Mouse (Mus musculus) intestine, postnatal 0 days (tissue): Measurements from ENCODE around the gene Rassf5. TPM values are rescaled to one million over a fixed set of nuclear protein-coding genes. Genes with fewer than 3 reads are reported as not detected.
A peak's percentile ranks its signal among the peaks of the same experiment; 100 is the strongest.

Source experiments
- ATAC-seq: fragments of 200-750 bp; cut with Nextera tagmentation; 2 replicates; pipeline ENCODE4 v1.8.0; 2017; ENCODE audit warnings: mild to moderate bottlenecking, moderate TSS enrichment, moderate library complexity
- H3K27ac ChIP-seq: fragments of 300-500 bp; sonication (generic); 2 replicates; pipeline ENCODE4 v1.5.1; 2014; ENCODE audit warnings: mild to moderate bottlenecking, low read depth, low read length, moderate library complexity
- H3K27me3 ChIP-seq: fragments of 300-500 bp; sonication (generic); replicated peaks from 2 replicates; pipeline ENCODE4 v1.6.1; 2014; ENCODE audit warnings: low read length, mixed read lengths; ENCODE audit not compliant: control insufficient read depth, insufficient read depth
- H3K36me3 ChIP-seq: fragments of 300-500 bp; sonication (generic); 2 replicates; pipeline ENCODE4 v1.6.1; 2014; ENCODE audit warnings: mild to moderate bottlenecking, moderate library complexity; ENCODE audit not compliant: control insufficient read depth, insufficient read depth
- H3K4me1 ChIP-seq: fragments of 300-500 bp; sonication (generic); replicated peaks from 2 replicates; pipeline ENCODE4 v1.6.1; 2014; ENCODE audit warnings: antibody characterized with exemption, low read length, mixed read lengths; ENCODE audit not compliant: control insufficient read depth, insufficient read depth
- H3K4me2 ChIP-seq: fragments of 300-500 bp; sonication (generic); replicated peaks from 2 replicates; pipeline ENCODE4 v1.6.1; 2014; ENCODE audit warnings: low read depth, mild to moderate bottlenecking, moderate library complexity
- H3K4me3 ChIP-seq: fragments of 300-500 bp; sonication (generic); 2 replicates; pipeline ENCODE4 v1.5.1; 2014; ENCODE audit warnings: low read depth, low read length
- H3K9ac ChIP-seq: fragments of 300-500 bp; sonication (generic); 2 replicates; pipeline ENCODE4 v1.6.1; 2014; ENCODE audit warnings: mild to moderate bottlenecking, low read depth, low read length
- H3K9me3 ChIP-seq: fragments of 300-500 bp; sonication (generic); 2 replicates; pipeline ENCODE4 v1.6.1; 2016; ENCODE audit warnings: mixed run types; ENCODE audit not compliant: control insufficient read depth
- CTCF ChIP-seq: sonication (generic); IDR thresholded peaks from 2 replicates; pipeline ENCODE4 v1.5.1; 2016; ENCODE audit warnings: low read depth, mild to moderate bottlenecking, control low read depth, antibody characterized with exemption, moderate library complexity
- WGBS: fragments of 180-500 bp; shearing (Covaris S2); extraction: QIAGEN DNeasy Blood & Tissue Kit; methylation state at CpG from one replicate; pipeline ENCODE4 v1.1.7; 2014; 5-methylcytosine and 5-hydroxymethylcytosine counted together
- polyA plus RNA-seq: library from polyadenylated mRNA; unstranded; fragments of >200 nt; fragmentation: Nextera tagmentation; extraction: Ambion mirVana; gene quantifications from 2 replicates; pipeline ENCODE4 v1.2.1, GENCODE M21; 2015

Gene Rassf5
- polyA plus RNA-seq, 1 experiment from 2014 or later = 6.4 TPM

DNA sequence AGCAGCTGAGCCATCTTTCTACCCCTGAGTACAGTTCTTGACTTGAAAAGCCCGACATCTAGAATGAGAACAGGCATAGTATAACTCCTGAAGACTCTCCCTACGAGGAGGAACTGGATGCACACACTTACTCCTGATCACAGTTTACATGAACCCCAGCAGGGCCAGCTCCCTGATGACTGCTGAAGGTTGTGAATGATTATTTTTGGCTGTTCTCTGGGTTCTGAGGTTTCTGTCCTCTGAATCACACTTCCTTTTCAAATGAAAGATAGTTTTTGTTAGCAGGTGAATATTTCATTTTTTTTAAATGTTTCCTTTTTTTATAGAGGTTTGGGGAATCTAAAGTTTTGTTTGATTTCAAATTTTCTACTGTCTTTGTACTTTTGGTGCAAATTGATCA, 103.6 kb downstream of the Rassf5 start:
- Histone ChIP-seq H3K27ac (no peak overlapping the region), H3K4me1 (no peaks in the 10 kb centered on the region), H3K27me3 (no peaks in the 10 kb centered on the region), H3K9ac (no peak overlapping the region), H3K9me3 (no peaks in the 10 kb centered on the region), H3K4me3 (no peak overlapping the region), H3K36me3 (no peaks in the 10 kb centered on the region), H3K4me2 (no peak overlapping the region)
- WGBS = 50% methylated on average over 2 of the region's 2 CpGs
- TF ChIP-seq CTCF = no peak
- ATAC-seq = no peak

DNA sequence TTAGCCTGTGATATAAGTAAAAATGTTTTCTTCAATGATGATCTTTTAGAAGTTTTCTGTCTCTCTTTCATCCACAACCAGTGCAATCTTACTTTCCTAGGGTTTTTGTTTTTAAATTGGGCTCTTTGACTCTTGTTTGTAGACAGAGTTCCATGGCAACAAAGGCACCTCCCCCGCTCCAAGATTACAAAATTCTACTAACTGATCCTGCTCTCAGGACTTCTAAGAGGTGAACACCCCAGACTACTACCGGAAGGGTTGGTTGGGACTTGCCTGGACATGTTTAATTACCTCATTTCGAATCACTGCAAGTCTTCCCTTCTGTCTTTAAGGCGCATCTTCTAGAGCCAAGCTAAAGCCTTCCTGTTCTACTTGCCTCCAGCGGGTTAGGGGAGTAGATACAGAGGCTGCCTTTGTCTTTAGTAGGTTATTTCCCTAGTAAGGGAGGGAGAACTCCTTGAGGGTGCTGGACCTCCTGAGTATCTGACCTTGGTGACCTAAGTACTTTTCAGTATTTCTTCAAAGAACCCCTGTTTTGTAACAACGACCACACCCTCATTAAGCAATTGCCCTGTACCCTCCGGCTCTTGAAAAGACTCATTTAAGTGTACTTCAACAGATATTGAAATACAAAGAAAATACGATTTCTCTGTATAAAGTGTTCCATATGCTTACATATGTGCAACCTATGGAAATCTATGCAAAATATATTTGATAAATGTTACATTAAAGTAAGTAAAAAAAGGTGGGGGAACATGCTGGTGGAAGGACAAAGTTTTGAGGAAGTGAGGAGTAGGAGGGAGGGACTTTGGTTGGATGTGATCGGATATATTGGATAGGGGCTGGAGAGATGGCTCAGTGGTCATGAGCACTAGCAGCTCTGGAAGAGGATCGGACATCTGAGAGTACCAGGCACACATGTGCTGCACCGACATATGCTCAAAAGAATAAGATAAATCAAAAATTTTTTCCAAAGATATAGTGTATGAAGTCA, 105.7 kb downstream of the Rassf5 start:
- 56% methylated on average over 11 of the region's 11 CpGs for WGBS

DNA sequence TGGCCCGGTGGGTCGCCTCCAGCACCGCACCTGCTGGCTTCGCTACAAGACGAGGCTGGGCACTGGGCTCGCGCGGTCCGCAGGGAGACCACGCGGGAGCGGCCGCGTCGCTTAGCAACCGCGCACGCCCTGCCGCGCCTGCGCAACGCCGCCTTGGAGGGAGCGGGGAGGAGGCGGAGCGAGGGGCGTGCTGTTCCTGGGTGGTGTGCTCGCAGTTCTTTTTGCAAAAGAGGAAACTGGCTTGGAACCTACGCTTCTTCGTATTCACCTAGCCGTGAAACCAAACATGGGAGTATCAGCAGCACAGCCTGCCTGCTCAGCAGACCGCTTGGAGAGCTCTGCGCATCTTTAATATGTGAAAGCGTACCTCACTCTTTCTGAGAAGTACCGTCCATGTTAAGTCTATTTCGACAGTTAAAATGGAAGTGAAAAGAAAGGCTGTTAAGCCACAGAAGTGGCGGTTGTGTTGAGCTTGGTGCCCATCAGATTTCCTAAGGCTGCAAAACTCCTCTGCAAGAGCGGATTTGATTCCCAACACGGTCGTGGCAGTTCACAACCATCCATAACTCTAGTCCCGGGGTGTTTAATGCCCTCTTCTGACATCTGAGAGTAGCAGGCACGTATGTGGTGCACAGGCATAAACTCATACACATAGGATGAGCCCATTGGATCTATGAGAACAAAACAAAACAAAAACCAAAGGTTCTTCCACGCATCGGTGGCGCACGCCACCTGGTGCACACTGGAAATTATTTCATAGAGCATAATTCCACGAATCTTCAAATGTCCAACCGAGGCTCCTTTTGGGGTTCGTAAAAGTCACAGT, 106.7 kb downstream of the Rassf5 start, which contains the start of gene Dyrk3:
TSS of gene Dyrk3 (minus strand) at position 150 of the 826 bp plus-strand sequence.
- Histone ChIP-seq H3K27ac (peak within 1 kb of the TSS; percentile 73), H3K9me3 (no peaks in the 10 kb centered on the region), H3K4me2 (peak within 1 kb of the TSS; percentile 98), H3K36me3 (no peaks in the 10 kb centered on the region; the same call in 1 of the 2 replicates), H3K4me1 (no peaks in the 10 kb centered on the region), H3K4me3 (peak within 1 kb of the TSS; percentile 83), H3K27me3 (no peaks in the 10 kb centered on the region), H3K9ac (peak within 1 kb of the TSS; percentile 52)
- WGBS = 2% methylated on average over 49 of the region's 49 CpGs
- ATAC-seq = peak; percentile 95
- TF ChIP-seq CTCF = peak; percentile 74

More for the DNA sequence above, 105.7 kb downstream of the Rassf5 start:
- no peak for TF ChIP-seq CTCF
- peak overlapping the region; percentile 98 for H3K4me2 ChIP-seq
- no peak overlapping the region; the same call in 1 of the 2 replicates for H3K27ac ChIP-seq
- H3K9ac ChIP-seq = no peak overlapping the region
- no peaks in the 10 kb centered on the region for H3K27me3 ChIP-seq
- H3K36me3 ChIP-seq = no peaks in the 10 kb centered on the region
- H3K4me1 ChIP-seq = no peaks in the 10 kb centered on the region
- H3K9me3 ChIP-seq = no peaks in the 10 kb centered on the region
- H3K4me3 ChIP-seq = peak overlapping the region; percentile 83
- ATAC-seq = no peak

DNA sequence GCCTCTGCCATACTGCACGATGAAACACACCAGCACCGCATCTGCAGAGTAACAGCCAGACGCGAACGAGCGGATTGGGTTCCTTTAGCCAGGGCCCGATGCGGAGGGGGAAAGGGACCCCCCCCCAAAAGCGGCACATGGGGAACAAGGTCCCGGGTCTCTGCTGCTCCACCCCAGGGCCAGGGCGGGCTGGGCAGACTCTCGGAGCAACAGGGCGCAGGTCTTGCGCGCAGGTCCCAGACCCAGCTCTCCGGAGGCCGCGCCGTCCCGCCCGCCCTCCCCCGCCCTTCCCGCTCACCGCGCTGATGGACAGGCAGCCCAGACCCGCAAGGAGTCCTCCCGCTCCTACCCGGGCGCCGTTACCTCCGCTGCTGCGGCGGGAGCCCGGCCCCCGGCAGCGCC, 107.3 kb downstream of the Rassf5 start:
- H3K4me1 ChIP-seq = no peaks in the 10 kb centered on the region
- H3K27ac ChIP-seq = no peak overlapping the region; the same call in 1 of the 2 replicates
- H3K9ac ChIP-seq = peak overlapping the region; percentile 52
- no peak for TF ChIP-seq CTCF
- H3K9me3 ChIP-seq = no peaks in the 10 kb centered on the region
- H3K36me3 ChIP-seq = no peaks in the 10 kb centered on the region; the same call in 1 of the 2 replicates
- H3K4me2 ChIP-seq = peak overlapping the region; percentile 98
- WGBS = under 1% methylated on average over 36 of the region's 36 CpGs
- peak; percentile 61 for ATAC-seq
- H3K27me3 ChIP-seq = no peaks in the 10 kb centered on the region
- peak overlapping the region; percentile 83 for H3K4me3 ChIP-seq

DNA sequence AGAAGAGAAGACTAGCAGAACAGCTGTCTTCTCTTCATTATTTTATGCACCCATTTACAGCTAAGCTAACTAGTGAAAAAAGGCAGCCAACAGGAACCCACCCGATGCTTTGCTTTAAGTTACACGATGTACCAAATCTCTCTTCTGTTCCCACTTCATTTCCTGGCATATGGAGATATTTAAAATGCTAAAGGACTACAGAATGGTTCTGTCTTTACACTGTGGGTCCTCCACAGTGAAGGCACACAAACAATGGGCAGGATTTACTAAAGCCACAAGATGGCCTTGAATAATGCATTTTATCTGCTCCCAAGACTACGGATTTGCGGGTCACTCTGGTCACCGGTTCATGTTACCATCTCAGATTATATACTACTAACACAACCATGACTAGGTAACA, 107.9 kb downstream of the Rassf5 start:
- 35% methylated on average over 5 of the region's 5 CpGs for WGBS
- Histone ChIP-seq H3K4me1 (no peaks in the 10 kb centered on the region), H3K27me3 (no peaks in the 10 kb centered on the region), H3K9me3 (no peaks in the 10 kb centered on the region), H3K4me2 (no peak overlapping the region), H3K27ac (no peak overlapping the region), H3K4me3 (no peak overlapping the region), H3K36me3 (no peaks in the 10 kb centered on the region; the same call in 1 of the 2 replicates), H3K9ac (no peak overlapping the region)
- no peak for TF ChIP-seq CTCF
- no peak for ATAC-seq
